Mouse (Mus musculus) adrenal gland, adult 2 months (tissue): Measurements from ENCODE around the gene Gm17359. TPM values are rescaled to one million over a fixed set of nuclear protein-coding genes. Genes with fewer than 3 reads are reported as not detected.
A peak's percentile ranks its signal among the peaks of the same experiment; 100 is the strongest.
"Not testable (repeated sequence)": the region's sequence is repeated elsewhere in the genome, so short reads cannot be mapped to it uniquely, and the experiment has no call there.

ENCODE experiments used
- DNase-seq: peaks from one replicate; pipeline ENCODE4 v3.0.0; 2021
- polyA plus RNA-seq: library from polyadenylated mRNA; depleted of rRNA; stranded (reverse); fragments of >200 nt; gene quantifications from 2 replicates; pipeline ENCODE4 v1.2.3, GENCODE M21; 2012
- total RNA-seq, 2 experiments: library from RNA; stranded (reverse); gene quantifications; 2 replicates each; pipeline ENCODE4 v1.2.3; 2021

The Gm17359 gene
- total and polyA plus RNA-seq, 3 experiments: not detected

- no peak for DNase-seq
These were observed 78.6 kb downstream of the Gm17359 start for GRCm38 (mm10) chr3:79415081-79415480.

GRCm38 (mm10) chr3:79415929-79416328 is 79.5 kb downstream of the Gm17359 start:
- DNase-seq: no peak

GRCm38 (mm10) chr3:79416944-79417680 is 80.7 kb downstream of the Gm17359 start:
- DNase-seq: no peak

GRCm38 (mm10) chr3:79418921-79419320 is 82.5 kb downstream of the Gm17359 start:
- no peak for DNase-seq

DNA sequence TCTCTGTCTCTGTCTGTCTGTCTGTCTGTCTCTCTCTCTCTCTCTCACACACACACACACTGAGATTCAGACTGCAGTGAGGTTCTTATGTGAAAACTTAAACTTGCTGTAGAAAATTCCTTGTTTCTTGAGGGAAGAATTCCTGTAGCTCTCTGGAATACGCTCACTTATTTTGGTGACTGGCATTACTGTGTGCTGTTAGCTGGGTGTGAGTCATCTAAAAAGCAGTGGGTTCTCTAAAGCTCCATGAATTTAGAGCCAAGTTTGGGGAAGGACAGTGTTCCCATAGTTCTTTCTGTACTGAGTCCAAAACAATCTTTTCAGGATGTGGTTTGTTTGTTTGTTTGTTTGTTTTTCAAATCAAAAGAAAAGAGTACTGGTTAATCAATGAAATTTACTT is 89.0 kb downstream of the Gm17359 start:
- DNase-seq: no peak

- no peak for DNase-seq
These were observed 97.1 kb downstream of the Gm17359 start for GRCm38 (mm10) chr3:79433593-79433992.

DNA sequence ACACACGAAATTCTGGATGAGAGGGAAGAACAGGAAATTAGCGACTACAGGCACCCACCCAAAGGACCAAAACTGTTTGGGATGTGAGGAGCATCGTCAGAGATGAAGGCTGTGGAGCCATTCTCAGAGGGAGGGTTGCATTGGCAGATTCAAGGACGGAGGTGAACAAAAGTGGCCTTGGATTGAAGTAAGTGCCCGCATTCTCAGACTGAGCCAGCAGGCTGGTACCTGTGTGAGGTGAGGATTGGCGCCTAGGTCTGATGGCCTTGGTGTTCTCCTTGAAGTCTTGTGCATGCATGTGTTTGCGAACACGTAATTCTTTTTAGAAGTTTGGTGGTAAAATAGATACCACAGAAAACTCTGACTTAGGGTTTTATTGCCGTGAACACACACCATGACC is 98.0 kb downstream of the Gm17359 start:
- no peak for DNase-seq

GRCm38 (mm10) chr3:79434985-79435384 is 98.5 kb downstream of the Gm17359 start:
- DNase-seq: no peak

DNA sequence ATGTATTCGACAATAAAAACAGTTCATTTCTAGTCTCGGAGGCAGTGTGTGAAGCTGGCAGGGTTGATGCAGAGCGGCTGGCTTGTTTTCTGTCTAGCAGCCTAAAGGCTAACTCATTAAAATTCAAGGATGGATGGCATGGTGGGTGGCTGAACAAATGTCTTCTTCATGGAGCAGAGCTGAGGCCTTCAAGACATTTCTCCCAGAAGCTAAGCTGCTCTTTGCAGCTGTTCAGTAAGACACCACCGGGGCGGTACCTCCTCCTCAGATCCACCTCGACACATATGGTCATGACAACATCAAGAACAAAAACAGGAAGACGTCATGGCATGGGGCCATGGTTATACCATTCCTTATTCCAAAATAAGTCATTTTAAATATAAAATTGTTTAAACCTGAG is 99.7 kb downstream of the Gm17359 start:
- DNase-seq: no peak

DNA sequence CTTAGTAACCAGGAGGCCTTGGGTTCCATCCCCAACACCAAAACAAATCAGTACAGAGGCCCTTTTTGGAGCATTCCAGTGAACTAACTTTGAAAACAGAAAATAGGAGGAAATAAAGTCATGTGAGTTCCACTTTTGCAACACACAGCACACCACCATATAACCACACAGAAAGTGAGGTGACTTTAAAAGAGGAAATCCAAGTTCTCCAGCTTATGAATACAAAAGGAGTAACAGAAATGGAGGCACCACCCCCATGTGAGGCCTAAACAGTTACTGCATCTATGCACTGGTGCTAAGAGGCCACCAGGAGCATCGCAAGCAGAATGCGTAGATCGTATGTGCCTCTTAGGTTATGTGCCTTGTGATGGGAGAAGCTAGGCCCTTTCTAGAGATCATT is 101.8 kb downstream of the Gm17359 start:
- no peak for DNase-seq

GRCm38 (mm10) chr3:79440976-79441491 is 104.6 kb downstream of the Gm17359 start:
- no peak for DNase-seq

- DNase-seq: no peak
These were observed 107.4 kb downstream of the Gm17359 start for GRCm38 (mm10) chr3:79443850-79444249.

GRCm38 (mm10) chr3:79445041-79445440 is 108.6 kb downstream of the Gm17359 start:
- DNase-seq: no peak

DNA sequence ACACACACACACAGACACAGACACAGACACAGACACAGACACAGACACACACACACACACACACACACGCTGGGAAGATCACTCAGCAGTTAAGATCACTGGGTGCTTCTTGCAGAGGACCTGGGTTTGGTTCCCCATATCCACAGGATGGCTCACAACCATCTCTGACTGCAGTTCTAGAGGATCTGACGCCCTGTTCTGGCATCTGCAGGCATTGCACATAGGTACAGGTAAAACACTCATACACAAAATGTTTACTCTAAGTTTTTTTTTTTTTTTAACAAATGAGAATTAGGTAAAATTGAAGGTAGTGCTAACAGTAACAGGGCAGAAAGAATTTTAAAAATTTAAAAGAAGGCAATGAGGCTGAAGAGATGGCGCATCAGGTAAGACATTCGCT is 109.7 kb downstream of the Gm17359 start:
- DNase-seq: no peak

GRCm38 (mm10) chr3:79446648-79447047 is 110.2 kb downstream of the Gm17359 start:
- DNase-seq: not testable (repeated sequence)

DNA sequence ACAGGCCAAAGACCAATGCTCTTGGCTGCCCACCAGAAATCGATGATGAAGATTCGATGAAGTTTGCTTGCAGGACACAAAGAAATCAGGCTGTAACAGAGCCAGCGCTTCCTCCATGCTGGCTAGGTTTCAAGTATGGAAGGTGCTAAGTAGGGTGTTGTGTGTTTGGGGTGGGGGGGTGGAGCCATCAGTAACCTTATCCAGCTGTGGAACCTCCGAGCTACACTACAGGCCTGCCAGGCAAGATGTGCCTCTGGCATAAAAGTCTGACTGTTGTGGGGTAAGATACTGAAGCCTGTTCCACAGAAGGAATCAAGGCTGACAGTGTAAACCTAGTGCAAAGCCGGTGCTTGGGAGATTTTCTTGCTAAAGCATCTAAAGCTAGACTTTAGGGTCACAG is 112.0 kb downstream of the Gm17359 start:
- no peak for DNase-seq

DNA sequence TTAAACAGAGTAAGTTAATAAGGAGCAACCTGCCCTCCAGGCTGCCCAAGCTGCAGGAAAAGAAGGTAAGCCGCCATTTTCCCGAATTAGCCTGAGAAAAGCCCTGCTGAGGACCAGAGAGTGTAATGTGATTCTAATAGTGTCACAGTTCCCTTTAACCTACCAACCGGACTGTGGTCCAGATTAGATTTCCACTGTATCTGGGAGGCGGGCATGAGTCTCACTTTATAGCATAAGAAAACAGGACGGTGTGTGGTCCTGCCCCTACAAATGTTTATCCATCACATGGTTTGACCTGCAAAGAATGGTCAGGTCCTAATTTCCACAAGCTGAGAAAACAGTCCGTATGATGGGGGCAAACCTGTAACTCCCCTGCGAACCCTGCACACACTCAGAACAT is 112.9 kb downstream of the Gm17359 start:
- no peak for DNase-seq

DNA sequence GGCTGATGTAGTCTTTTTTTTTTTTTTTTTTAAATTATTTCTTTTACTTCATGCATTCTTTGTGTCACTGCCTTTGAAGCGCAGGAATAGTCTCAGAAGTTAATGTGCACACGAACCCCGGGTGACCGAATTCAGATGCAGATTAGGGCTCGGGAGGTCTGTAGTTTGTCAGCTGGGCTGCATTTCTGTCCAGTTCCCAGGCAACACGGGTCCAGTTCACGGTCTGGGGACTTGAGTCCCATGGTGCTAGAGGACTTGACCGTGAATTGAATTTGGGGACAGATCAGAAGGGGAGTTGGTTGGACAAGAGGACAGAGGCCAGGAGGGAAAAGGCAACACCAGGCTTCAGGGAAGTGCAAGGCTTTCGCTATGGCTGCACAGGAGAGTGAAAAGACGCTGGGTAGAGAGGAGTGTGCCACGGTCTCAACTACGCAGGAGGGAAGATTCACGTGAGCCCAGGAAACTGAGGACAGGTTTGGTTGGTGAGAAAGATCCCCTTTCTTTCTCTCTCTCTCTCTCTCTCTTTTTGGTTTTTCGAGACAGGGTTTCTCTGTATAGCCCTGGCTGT is 116.3 kb downstream of the Gm17359 start:
- no peak for DNase-seq

DNA sequence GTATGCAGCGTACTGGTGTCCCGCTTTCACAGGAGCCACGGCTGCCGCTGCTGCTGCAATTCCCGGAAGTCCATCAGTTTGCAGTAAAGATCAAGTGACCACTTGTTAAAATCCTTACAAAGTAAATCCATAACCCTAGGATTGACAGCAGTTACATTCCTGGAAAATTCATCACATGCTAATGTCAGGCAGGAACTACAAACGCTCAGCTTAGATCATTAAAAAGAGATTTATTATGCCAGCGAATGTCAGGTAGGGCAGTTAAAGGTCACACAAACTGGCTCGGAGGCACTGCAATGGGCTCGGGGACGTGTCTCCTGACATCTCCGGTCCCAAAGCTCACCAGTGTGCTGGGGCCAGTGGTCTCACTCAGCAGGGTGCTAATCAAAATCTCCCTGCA is 119.3 kb downstream of the Gm17359 start:
- no peak for DNase-seq

DNA sequence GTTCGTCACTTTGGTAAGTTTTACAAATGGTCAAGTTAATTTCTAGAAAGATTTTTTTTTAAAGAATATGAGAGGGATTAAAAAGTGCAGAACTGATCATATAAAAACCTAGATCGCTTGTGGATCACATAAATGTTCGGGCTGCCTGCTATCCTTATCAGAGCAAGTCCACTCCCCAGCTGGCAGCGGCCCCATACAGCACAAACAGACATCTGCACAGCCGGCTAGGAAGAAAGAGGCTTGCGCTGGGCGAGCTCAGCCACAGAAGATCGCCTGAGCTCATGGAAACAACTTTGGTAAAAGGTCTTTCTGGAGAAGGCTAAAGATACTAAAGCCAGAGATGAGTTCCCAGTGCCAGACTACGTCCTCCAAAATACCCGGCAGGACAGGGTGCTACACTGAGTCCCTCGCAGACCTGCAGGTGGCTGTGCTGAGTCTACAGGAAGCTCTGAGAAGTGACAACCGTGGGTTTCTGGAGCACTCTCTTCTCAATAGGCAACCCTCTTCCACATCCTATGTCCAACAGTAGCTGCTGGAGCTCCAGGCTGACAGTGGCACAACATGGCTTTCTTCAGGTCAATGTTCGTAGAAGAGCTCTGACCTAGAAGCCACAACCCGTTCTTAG is 122.3 kb downstream of the Gm17359 start:
- no peak for DNase-seq

DNA sequence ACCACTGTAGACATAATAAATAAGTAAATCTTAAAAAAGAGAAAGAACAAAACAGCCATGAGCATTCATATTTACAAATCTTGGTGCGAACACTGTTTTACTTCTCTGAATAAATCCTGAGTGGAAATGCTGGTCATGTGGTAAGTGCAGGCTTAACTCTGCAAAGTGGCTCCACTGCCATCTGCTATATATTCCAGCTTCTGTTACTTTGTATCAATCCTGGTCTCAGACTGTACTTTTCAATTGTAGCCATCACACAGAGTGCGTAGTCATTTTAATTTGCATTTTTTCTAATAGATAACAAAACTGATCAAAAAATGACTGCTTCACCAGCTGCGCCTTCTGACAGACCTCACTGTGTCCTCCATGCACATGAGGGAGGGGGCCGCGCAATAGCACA is 133.0 kb downstream of the Gm17359 start:
- no peak for DNase-seq

DNA sequence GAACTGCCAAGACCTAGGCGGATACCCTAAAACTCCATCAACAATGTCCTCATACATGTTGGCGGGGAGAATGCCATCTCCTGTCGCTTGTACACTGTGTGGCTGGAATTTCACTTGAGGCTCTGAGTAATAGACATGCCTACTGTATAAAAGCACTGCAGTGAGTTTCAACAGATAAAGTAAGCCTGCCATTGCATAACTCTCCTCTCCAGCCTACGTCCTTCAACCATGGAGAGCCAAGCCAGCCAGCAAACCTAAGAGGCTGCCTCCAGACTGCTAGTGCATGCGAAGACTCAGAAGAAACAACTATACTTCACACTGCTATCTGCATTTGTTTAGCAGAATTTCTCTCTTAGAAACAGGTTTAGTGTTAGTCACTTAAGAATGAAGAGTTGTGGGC is 135.9 kb downstream of the Gm17359 start:
- DNase-seq: peak; percentile 56

GRCm38 (mm10) chr3:79474911-79475310 is 138.4 kb downstream of the Gm17359 start:
- no peak for DNase-seq
